Mouse (Mus musculus) cerebellum, adult 2 months (tissue): ENCODE measurements around the gene Upf2.

Experiments used
- CTCF ChIP-seq: fragments of 200-500 bp; IDR thresholded peaks from 2 replicates; pipeline ENCODE4 v1.5.1; 2011; ENCODE audit warnings: low read depth, mild to moderate bottlenecking, control low read depth, low read length, moderate library complexity, borderline replicate concordance; ENCODE audit not compliant: insufficient read depth
- POLR2A ChIP-seq: fragments of 200-500 bp; IDR thresholded peaks from 2 replicates; pipeline ENCODE4 v1.6.1; 2011; ENCODE audit warnings: low read length, control low read depth, borderline replicate concordance; ENCODE audit not compliant: insufficient read depth

DNA sequence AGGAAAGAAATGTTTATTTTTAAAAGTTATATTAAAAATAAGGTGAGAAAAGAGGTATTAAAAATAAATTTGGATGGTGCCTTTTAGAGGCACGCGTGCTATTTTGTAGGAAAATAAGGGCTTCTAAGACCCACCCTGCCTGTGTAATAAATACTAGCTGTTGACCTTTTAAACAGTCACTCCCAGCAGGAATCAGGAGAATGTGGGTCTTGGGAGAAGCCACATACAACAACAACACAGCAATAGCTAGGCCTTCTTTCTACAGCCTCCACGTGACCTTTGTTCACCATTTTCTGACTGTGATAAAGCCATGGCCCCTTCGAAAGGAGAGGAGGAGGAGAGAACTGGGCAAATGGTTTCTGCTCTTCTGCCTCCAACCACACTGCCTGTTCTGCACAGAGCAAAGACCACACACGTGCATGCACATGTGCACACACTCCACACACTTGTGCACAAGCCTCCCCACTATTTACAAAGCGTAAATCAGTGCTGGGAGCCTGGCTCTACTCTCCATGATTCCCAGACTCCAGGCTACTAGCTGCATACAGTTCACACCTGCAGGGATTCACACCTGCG, 121.5 kb downstream of the Upf2 start:
- TF ChIP-seq CTCF (no peak), POLR2A (no peak)
